Mouse (Mus musculus): ENCODE measurements around the gene Gpc5.

DNA sequence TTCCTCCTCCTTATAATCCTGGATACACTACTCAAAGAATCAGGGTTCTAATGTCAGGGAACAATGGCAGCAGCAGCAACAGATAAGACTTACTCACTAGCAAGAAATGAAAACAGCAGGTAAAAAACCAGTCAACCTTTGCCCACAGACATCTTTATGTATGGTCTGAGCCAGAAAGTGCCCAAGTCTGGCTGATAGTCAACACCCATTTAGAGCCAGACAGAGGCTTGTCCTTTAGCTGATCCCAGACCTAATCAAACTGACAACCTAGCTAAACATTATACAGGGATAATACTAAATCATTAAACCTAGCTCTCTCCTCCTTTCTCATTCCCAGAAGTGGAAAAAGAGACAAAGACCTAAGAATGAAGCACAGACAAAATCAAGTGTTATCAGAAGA is 1225.5 kb downstream of the Gpc5 start:
- no peak for TF ChIP-seq CTCF (IDR thresholded peaks at IDR 0.05; ENCODE audit: low read depth, low read length)
- TF ChIP-seq POLR2A (IDR thresholded peaks at IDR 0.05; ENCODE audit: extremely low read depth, insufficient read depth, low read length) = no peak
